Mouse (Mus musculus) cerebellum, adult 2 months (tissue): ENCODE data around the gene Plch1. TPM values are rescaled to one million over a fixed set of nuclear protein-coding genes. Genes with fewer than 3 reads are reported as not detected.
A peak's percentile ranks its signal among the peaks of the same experiment; 100 is the strongest.

Source experiments
- DNase-seq, 2 experiments: peaks; one replicate each; pipeline ENCODE4 v3.0.0; 2021
- H3K27ac ChIP-seq: fragments of 200-500 bp; 2 replicates; pipeline ENCODE4 v1.5.1; 2012; ENCODE audit warnings: low read length, control low read depth, inconsistent platforms; ENCODE audit not compliant: insufficient read depth
- H3K27me3 ChIP-seq: fragments of 200-500 bp; 2 replicates; pipeline ENCODE4 v1.6.1; 2012; ENCODE audit warnings: inconsistent platforms, mild to moderate bottlenecking, low read length, moderate library complexity; ENCODE audit not compliant: control insufficient read depth, insufficient read depth
- H3K4me1 ChIP-seq: fragments of 200-500 bp; 2 replicates; pipeline ENCODE4 v1.6.1; 2011; ENCODE audit warnings: low read length; ENCODE audit not compliant: control insufficient read depth, insufficient read depth
- H3K4me3 ChIP-seq: fragments of 200-500 bp; replicated peaks from 2 replicates; pipeline ENCODE3; 2011; ENCODE audit warnings: mild to moderate bottlenecking, low read depth, low read length, control low read depth; ENCODE audit not compliant: insufficient read depth
- CTCF ChIP-seq: fragments of 200-500 bp; IDR thresholded peaks from 2 replicates; pipeline ENCODE4 v1.5.1; 2011; ENCODE audit warnings: low read depth, mild to moderate bottlenecking, control low read depth, low read length, moderate library complexity, borderline replicate concordance; ENCODE audit not compliant: insufficient read depth
- POLR2A ChIP-seq: fragments of 200-500 bp; IDR thresholded peaks from 2 replicates; pipeline ENCODE4 v1.6.1; 2011; ENCODE audit warnings: low read length, control low read depth, borderline replicate concordance; ENCODE audit not compliant: insufficient read depth
- WGBS: fragments of 180-500 bp; shearing (Covaris S2); methylation state at CpG from one replicate; pipeline ENCODE4 v1.1.7; 2018; 5-methylcytosine and 5-hydroxymethylcytosine counted together
- polyA plus RNA-seq: library from polyadenylated mRNA; depleted of rRNA; stranded (reverse); fragments of >200 nt; gene quantifications from 2 replicates; pipeline ENCODE4 v1.2.3, GENCODE M21; 2012

The Plch1 gene
- polyA plus RNA-seq, 1 experiment, result 13.1 TPM

DNA sequence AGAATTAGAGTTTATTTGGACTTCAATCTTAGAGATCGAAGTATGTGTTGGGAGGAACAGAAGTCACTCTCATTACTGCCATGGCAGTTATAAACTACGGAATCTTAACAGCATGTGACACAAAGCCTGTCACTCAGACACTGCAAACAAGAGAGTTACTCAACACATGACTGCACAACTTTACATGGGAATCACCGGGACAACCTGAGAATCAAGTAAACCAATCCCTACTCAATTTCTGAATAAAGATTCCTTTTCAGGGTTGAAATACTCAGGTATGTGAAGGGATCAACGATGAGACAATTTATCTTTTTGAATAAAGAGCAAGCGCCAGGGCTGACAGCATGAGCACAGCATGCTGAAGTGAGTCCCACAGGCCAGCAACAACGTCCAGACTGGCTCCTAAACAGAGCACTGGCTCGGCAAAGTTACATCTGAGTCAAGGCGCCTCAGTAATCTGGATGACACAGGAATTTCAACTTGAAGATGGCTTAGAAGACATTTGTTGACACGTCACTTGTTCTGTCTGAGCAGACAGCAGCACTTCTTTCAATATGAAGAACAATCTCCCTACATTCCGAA, 49.4 kb downstream of the Plch1 start:
- Histone ChIP-seq H3K27me3 (no peaks in the 10 kb centered on the region), H3K4me1 (no peaks in the 10 kb centered on the region), H3K4me3 (peak overlapping the region; percentile 30), H3K27ac (no peak overlapping the region; the same call in 1 of the 2 replicates)
- no peak for DNase-seq
- 14% methylated on average over 10 of the region's 10 CpGs for WGBS
- TF ChIP-seq POLR2A (no peak), CTCF (no peak)

DNA sequence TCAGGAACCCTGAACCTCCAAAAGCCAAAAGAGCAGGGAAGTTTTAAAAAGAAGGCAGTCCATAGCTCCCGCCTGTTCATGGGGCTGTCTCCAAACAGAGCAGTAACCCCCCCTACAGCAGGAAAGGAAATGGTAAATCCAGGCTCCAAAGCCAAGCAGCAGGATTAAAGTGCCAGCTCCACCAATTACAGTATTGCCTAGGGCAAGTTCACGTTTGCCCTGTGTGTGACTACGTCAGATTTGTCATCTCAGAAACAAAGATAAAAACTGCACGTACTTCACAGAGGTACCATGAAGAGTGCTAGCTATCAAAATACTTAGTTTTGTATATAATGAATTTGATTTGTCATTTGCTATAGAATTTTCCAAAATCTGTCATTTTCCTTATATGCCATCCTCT, 55.1 kb downstream of the Plch1 start:
- H3K27ac ChIP-seq, result no peak overlapping the region
- H3K27me3 ChIP-seq, result no peaks in the 10 kb centered on the region
- DNase-seq, result no peak
- TF ChIP-seq POLR2A (no peak), CTCF (no peak)
- 82% methylated on average over 4 of the region's 4 CpGs for WGBS
- no peaks in the 10 kb centered on the region for H3K4me1 ChIP-seq
- H3K4me3 ChIP-seq, result no peak overlapping the region

DNA sequence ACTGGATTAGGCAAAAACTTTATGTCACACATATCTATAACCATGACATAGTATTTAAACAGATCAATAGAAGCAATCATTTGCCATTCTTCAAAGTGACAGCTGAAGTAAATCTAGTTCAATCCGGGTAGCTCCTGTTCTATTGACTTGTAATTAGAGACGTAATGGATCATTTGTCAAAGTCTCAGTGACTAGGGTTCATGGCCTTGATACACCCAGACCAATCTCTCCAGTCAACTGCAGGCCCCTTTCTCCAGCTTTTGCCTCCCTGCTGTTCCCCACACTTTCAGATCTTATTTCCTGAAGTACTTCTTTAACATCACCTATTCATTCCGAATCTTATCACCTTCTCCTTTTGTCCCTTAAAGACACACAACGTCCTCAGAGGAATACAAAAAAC, 56.8 kb downstream of the Plch1 start:
- no peak for DNase-seq
- TF ChIP-seq CTCF (no peak), POLR2A (no peak)
- Histone ChIP-seq H3K4me3 (no peak overlapping the region), H3K27me3 (no peaks in the 10 kb centered on the region), H3K4me1 (no peaks in the 10 kb centered on the region), H3K27ac (no peak overlapping the region)
- 57% methylated on average over 4 of the region's 4 CpGs for WGBS

DNA sequence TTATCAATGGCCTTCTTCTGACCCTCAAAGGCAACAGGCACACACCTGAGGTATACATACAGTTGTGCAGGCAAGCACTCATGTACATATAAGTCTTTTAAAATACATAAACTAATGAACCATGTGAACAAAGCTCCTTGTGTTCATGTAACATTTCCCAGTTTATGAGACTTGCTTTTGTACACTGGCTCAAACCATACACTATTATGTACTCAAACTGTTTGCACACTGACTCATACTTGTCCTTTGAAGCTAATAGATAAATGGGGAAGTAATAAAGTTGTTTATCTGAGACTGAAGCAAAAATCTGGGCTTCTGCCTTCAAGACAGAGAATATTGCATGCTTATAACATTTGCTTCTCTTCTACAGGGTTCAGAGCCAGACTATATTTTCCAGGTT, 61.5 kb downstream of the Plch1 start:
- no peaks in the 10 kb centered on the region for H3K27me3 ChIP-seq
- no peaks in the 10 kb centered on the region for H3K4me1 ChIP-seq
- H3K27ac ChIP-seq, result no peak overlapping the region
- TF ChIP-seq POLR2A (no peak), CTCF (no peak)
- DNase-seq, result no peak
- no peak overlapping the region for H3K4me3 ChIP-seq

DNA sequence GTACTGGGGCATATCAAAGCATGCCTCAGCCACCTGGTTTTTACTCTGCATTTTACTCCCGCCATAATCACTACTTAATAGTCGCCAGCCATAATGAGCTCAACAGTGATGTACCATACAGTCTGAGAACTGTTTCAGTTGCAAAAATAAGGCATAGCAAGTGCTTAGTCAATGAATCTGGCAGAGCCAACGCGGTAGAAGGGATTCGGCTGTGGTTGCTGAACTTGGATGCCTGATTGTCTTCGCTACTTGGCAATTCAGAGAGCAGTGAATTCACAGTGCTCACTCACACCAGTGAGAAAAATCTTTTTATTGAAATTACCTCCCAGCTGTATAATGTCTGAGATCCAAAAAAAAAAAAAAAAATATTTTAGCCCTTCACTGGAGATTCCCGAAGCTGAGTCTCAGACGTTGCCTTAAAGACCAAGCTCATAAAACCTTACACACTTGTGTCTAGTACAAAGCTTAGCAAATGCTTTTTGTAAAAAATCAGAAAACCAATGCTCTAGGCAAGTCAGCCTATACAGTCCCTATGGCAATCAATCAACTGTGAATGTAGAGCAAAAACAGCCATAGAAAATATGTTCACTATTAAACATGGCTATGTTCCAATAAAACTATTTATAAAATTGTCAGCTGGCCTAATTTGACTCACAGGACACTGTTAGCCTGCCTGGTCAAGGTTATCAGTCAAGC, 62.2 kb downstream of the Plch1 start:
- Histone ChIP-seq H3K27me3 (no peaks in the 10 kb centered on the region), H3K4me1 (no peaks in the 10 kb centered on the region), H3K27ac (no peak overlapping the region), H3K4me3 (no peak overlapping the region)
- TF ChIP-seq POLR2A (no peak), CTCF (no peak)
- WGBS, result 81% methylated on average over 8 of the region's 8 CpGs
- DNase-seq, result no peak

DNA sequence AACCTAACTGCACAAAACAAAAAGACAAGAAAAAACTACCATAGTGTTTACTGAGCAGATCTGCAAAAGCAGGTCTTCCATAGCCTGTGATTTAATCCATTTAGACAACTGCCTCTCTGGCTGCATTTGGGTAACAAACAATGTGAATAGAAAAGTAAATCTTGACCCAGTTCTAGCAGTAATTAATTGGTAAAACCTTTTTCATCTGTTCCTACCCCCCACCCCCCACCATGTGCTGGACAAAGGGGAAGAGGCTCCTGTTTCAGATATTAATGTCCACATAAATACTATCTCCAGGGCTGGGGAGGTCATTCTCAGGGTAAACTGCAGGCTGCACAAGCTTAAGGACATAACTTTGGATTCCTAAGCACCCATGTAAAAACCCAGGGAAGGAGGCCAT, 63.5 kb downstream of the Plch1 start:
- H3K27me3 ChIP-seq, result no peaks in the 10 kb centered on the region
- TF ChIP-seq POLR2A (no peak), CTCF (no peak)
- H3K4me1 ChIP-seq, result no peaks in the 10 kb centered on the region
- no peak for DNase-seq
- H3K27ac ChIP-seq, result no peak overlapping the region
- H3K4me3 ChIP-seq, result no peak overlapping the region

DNA sequence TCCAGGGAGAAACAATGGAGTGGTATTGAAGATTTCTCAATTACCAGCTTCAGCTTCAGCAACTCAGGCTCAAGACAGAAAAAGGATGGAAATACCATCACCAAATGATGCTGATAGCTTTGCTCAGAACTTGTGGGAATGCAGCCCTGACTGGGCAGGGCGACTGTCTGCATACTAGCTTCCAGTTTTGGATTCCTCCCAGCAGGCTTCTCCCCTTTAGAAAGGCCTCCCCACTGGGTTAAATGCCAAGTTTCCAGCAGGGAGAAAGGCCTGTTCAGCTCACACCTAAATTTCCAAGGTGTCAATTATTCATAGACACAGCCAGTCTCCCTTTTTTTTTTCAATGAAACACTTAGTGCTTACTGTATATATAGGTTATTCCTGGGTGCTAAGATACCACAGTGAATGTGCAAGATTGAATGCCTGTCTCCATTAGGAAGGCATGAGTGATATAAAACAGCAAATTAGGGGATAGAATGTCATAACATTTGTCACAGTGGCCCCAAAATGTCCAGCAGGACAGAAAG, 75.3 kb downstream of the Plch1 start:
- Histone ChIP-seq H3K4me1 (no peaks in the 10 kb centered on the region; the same call in 1 of the 2 replicates), H3K27me3 (no peaks in the 10 kb centered on the region), H3K4me3 (no peak overlapping the region), H3K27ac (no peak overlapping the region)
- 3% methylated on average over 1 of the region's 1 CpGs for WGBS
- peak in 1 of 2 experiments; percentile 48 for DNase-seq
- no peak for TF ChIP-seq CTCF
- TF ChIP-seq POLR2A, result no peak

DNA sequence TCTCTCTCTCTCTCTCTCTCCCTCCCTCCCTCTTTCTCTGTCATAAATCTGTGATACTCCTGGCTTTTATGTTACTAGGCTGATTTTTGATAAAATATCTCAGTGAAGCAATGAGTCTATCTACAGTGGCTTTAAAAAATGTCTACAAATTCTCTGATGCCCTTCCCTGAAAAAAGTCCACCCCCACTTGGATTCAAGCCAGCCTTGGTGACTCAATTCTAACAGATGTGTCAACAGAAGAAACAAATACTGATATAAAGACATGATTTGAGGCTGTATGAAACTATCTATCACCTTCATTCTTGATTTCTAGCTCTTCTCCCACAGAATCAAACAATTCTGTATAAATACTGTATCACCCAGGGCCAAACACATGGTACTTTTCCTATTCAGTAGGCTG, 76.6 kb downstream of the Plch1 start:
- no peaks in the 10 kb centered on the region for H3K27me3 ChIP-seq
- TF ChIP-seq CTCF, result no peak
- no peak for TF ChIP-seq POLR2A
- no peak overlapping the region for H3K4me3 ChIP-seq
- no peak for DNase-seq
- no peak overlapping the region for H3K27ac ChIP-seq
- no peaks in the 10 kb centered on the region; the same call in 1 of the 2 replicates for H3K4me1 ChIP-seq
